Mouse (Mus musculus) forebrain, embryonic 11.5 days (tissue): ENCODE results near the gene Krtap13-1. TPM values are rescaled to one million over a fixed set of nuclear protein-coding genes. Genes with fewer than 3 reads are reported as not detected.

ENCODE experiments used
- polyA plus RNA-seq: library from polyadenylated mRNA; unstranded; fragments of >200 nt; fragmentation: Nextera tagmentation; extraction: Ambion mirVana; gene quantifications from 2 replicates; pipeline ENCODE4 v1.2.1, GENCODE M21; 2014

Krtap13-1 gene
- polyA plus RNA-seq, 1 experiment from 2014 or later, result not detected

Other genes starting within 250 kb of the Krtap13-1 start
- gene Cldn17, start 221.9 kb upstream of the Krtap13-1 start, polyA plus RNA-seq, result not detected in 2 replicates
- 1.3 and 1.5 TPM in 2 replicates for gene Cldn8, start 165.7 kb upstream of the Krtap13-1 start, polyA plus RNA-seq
- not detected in 2 replicates for gene Krtap24-1, start 116.6 kb upstream of the Krtap13-1 start, polyA plus RNA-seq
- not detected in 2 replicates for gene 2310079G19Rik, start 101.2 kb upstream of the Krtap13-1 start, polyA plus RNA-seq
- gene Krtap26-1, start 81.1 kb upstream of the Krtap13-1 start, polyA plus RNA-seq, result not detected in 2 replicates
- gene Krtap27-1, start 57.2 kb upstream of the Krtap13-1 start, polyA plus RNA-seq, result not detected in 2 replicates
- gene 2310061N02Rik, start 20.9 kb upstream of the Krtap13-1 start, polyA plus RNA-seq, result not detected in 2 replicates
- gene Krtap13, start 22.8 kb downstream of the Krtap13-1 start, polyA plus RNA-seq, result not detected in 2 replicates
- not detected in 2 replicates for gene 2310034C09Rik, start 30.0 kb downstream of the Krtap13-1 start, polyA plus RNA-seq
- not detected in 2 replicates for gene 2310057N15Rik, start 45.3 kb downstream of the Krtap13-1 start, polyA plus RNA-seq
- gene Gm5965, start 49.0 kb downstream of the Krtap13-1 start, polyA plus RNA-seq, result not detected in 2 replicates
- not detected in 2 replicates for gene Gm20741, start 83.4 kb downstream of the Krtap13-1 start, polyA plus RNA-seq
- not detected in 2 replicates for gene Krtap15, start 91.4 kb downstream of the Krtap13-1 start, polyA plus RNA-seq
- not detected in 2 replicates for gene Krtap14, start 97.3 kb downstream of the Krtap13-1 start, polyA plus RNA-seq
- gene Krtap19-1, start 140.5 kb downstream of the Krtap13-1 start, polyA plus RNA-seq, result not detected in 2 replicates
- not detected in 2 replicates for gene Krtap19-2, start 145.4 kb downstream of the Krtap13-1 start, polyA plus RNA-seq
- gene Krtap19-3, start 149.2 kb downstream of the Krtap13-1 start, polyA plus RNA-seq, result not detected in 2 replicates
- not detected in 2 replicates for gene Krtap19-4, start 156.2 kb downstream of the Krtap13-1 start, polyA plus RNA-seq
- gene Krtap19-5, start 167.6 kb downstream of the Krtap13-1 start, polyA plus RNA-seq, result not detected in 2 replicates
- gene Krtap19-9b, start 203.4 kb downstream of the Krtap13-1 start, polyA plus RNA-seq, result not detected in 2 replicates
- not detected in 2 replicates for gene Krtap16-3, start 234.0 kb downstream of the Krtap13-1 start, polyA plus RNA-seq